Mouse (Mus musculus): ENCODE results near the gene Tnfsf10.

- TF ChIP-seq POLR2A (IDR thresholded peaks at IDR 0.05; ENCODE audit: low read depth, low read length) (no peak), CTCF (conservative IDR thresholded peaks at IDR 0.05; ENCODE audit: insufficient read depth, insufficient read length, low read depth, low read length) (peak; percentile 29; the same call in 1 of the 2 replicates)
These were observed 32.6 kb upstream of the Tnfsf10 start for GRCm38 (mm10) chr3:27284227-27284626.

Data from kidney, adult 2 months (tissue).